ENCODE assay signal across 8 mouse cellular contexts in genomic region chr2:165906332-165906945, GRCm38 (mm10). TPM values are rescaled to one million over a fixed set of nuclear protein-coding genes. Genes with fewer than 3 reads are reported as not detected.
DNase-seq lines count a peak whose midpoint lies in the region.

No protein-coding gene starts in this region.

- peak; percentile 53 for DNase-seq in kidney, adult 18-20 months
- DNase-seq in kidney, adult 11 months, result no peak
- DNase-seq in brain, adult 2 months (ENCODE audit: low read depth, low spot score), result peak; percentile 46
- DNase-seq in gastrocnemius, adult 8-10 months (ENCODE audit: low spot score in 2 of 2), result peak; percentile 29 to 40
- peak; percentile 84 for DNase-seq in kidney, postnatal 10 days
- peak; percentile 60 for DNase-seq in skeletal muscle tissue, adult 2 months (ENCODE audit: low read depth, low spot score)
- no peak for DNase-seq in right cerebral cortex, adult 18-20 months
- DNase-seq in layer of hippocampus, adult 11-12 months (ENCODE audit: low spot score), result no peak

RNA-seq across cellular contexts. Expression of gene Zmynd8, which starts 7.6 kb away (rescaled TPM):
- 10 to 100 TPM; 11.4 to 14.4 (median 13.5) TPM for total RNA-seq in gastrocnemius, adult 8-10 months (2022)

Comparison
In these comparisons a context has a peak if more than half of its experiments do, and no peak if none do; other contexts are left out.
1. DNase-seq: peak in kidney, adult 18-20 months (single experiment), brain, adult 2 months (single experiment), gastrocnemius, adult 8-10 months (2 of 2), kidney, postnatal 10 days (single experiment) and skeletal muscle tissue, adult 2 months (single experiment); none in kidney, adult 11 months (single experiment), right cerebral cortex, adult 18-20 months (single experiment) and layer of hippocampus, adult 11-12 months (single experiment).